Mouse (Mus musculus): ENCODE data around the gene Hoxb4.

The Hoxb4 gene

DNA sequence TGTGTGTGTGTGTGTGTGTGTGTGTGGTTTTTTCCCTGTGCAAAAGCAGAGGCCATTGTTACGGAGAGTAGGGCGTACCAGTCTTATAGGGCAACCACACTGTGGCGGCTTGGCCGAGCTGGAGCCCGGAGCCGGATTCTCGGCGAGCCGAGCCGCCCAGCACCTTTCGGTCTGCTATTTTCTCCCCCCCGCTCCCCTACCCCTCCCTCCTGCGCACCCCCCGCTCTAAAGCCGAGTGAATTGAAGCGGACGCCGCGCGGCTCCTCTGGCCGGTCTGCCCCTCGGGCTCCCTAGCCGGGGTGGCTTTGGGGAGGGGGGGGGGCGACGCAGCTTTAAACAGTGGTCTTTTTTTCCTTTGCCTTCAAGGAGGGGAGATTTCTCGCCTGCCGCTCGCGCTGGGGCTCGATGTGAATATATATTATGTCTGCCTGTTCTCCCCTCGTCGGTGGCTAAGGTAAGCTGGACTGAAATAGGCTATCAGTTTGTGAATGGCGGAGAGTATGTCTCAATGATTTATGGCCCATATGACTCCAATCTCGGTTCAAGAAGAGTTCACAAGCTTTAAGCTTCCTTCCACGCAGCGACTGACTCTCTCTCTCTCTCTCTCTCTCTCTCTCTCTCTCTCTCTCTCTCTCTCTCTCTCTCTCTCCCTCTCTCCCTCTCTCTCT, 22.8 kb downstream of the Hoxb4 start:
- no peak for DNase-seq (ENCODE audit: low read depth, low spot score)
- Histone ChIP-seq H3K27me3 (ENCODE audit: control insufficient read depth, insufficient read depth, low read length, poor library complexity, severe bottlenecking) (no peaks in the 10 kb centered on the region; the same call in 1 of the 2 replicates), H3K36me3 (ENCODE audit: control insufficient read depth, insufficient read depth, low read length, poor library complexity, severe bottlenecking) (no peaks in the 10 kb centered on the region)

- Histone ChIP-seq H3K27me3 (ENCODE audit: control insufficient read depth, insufficient read depth, low read length, poor library complexity, severe bottlenecking) (no peaks in the 10 kb centered on the region; the same call in 1 of the 2 replicates), H3K36me3 (ENCODE audit: control insufficient read depth, insufficient read depth, low read length, poor library complexity, severe bottlenecking) (no peaks in the 10 kb centered on the region)
- no peak for DNase-seq (ENCODE audit: low read depth, low spot score)
Observed at GRCm38 (mm10) chr11:96341701-96342575, 23.9 kb downstream of the Hoxb4 start.

GRCm38 (mm10) chr11:96342576-96342930, 24.5 kb downstream of the Hoxb4 start:
- H3K36me3 ChIP-seq (ENCODE audit: control insufficient read depth, insufficient read depth, low read length, poor library complexity, severe bottlenecking), result no peaks in the 10 kb centered on the region
- no peak for DNase-seq (ENCODE audit: low read depth, low spot score)

DNA sequence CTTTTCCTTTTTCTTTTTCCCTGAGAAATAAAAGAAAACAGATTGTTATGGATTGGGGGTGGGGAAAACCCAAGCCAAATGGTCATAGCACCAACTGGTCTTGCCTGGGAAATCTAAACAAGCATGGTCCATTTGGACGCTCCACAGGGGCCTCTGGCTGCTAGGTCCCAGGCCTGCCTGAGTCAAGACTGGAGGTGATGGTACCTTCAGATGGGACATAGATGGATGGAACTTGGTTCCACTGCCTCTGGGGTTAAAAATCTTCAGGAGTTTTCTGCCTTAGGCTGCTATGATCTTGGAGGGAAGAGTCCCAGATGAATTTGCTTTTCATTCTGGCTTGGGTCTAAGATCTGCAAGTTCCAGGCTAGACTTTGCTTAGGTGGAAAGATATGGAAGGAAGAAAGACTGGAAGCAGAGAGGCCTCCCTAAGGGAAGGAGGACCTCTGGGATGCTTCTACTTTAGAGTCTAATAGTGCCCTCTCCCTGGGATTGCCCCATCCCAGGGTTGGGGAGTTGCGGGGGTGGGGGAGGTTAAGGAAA, 25.2 kb downstream of the Hoxb4 start:
- no peak for DNase-seq (ENCODE audit: low read depth, low spot score)
- Histone ChIP-seq H3K27me3 (ENCODE audit: control insufficient read depth, insufficient read depth, low read length, poor library complexity, severe bottlenecking) (no peaks in the 10 kb centered on the region; the same call in 1 of the 2 replicates), H3K36me3 (ENCODE audit: control insufficient read depth, insufficient read depth, low read length, poor library complexity, severe bottlenecking) (no peaks in the 10 kb centered on the region)

More at GRCm38 (mm10) chr11:96342576-96342930, 24.5 kb downstream of the Hoxb4 start:
- H3K27me3 ChIP-seq (ENCODE audit: control insufficient read depth, insufficient read depth, low read length, poor library complexity, severe bottlenecking), result no peaks in the 10 kb centered on the region; the same call in 1 of the 2 replicates

DNA sequence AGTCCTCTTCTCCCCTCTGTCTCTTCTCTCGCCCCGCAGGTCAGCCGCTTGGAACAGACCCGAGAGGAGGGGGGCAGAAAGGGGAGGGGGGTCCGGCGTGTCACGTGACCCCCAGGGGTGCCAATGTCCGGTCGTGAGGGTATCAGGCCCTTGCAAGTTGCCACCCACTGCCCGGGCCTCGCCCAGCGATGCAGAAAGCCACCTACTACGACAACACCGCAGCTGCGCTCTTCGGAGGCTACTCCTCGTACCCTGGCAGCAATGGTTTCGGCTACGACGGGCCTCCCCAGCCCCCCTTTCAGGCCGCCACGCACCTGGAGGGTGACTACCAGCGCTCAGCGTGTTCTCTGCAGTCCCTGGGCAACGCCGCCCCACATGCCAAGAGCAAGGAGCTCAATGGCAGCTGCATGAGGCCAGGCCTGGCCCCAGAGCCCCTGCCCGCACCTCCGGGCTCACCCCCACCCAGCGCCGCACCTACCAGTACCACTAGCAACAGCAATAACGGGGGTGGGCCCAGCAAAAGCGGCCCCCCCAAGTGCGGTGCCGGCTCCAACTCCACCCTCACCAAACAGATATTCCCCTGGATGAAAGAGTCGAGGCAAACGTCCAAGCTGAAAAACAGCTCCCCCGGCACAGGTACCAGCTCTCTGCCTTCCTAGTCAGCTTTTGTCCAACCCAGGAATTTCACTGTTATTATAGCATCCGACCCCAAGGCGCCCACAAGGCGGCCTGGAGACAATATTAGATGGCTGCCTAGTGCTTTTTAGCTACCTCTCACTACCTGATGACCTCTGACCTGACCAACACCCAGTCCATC, 26.2 kb downstream of the Hoxb4 start:
- no peaks in the 10 kb centered on the region; the same call in 1 of the 2 replicates for H3K27me3 ChIP-seq (ENCODE audit: control insufficient read depth, insufficient read depth, low read length, poor library complexity, severe bottlenecking)
- H3K36me3 ChIP-seq (ENCODE audit: control insufficient read depth, insufficient read depth, low read length, poor library complexity, severe bottlenecking), result no peaks in the 10 kb centered on the region
- no peak for DNase-seq (ENCODE audit: low read depth, low spot score)

DNA sequence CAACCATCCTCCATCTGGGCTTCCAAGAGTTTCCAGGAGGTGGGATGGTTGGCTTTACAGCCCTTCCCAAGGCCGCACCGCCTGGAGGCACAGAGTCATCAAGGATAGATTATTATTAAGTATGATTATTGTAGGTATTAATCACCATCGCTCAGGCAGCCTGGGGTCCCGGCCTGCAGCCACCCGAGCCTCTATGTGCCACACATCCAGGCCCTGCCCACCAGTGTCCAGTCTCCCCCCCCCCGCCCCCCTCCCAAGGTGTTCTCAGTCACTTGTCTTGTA, 26.8 kb downstream of the Hoxb4 start:
- DNase-seq (ENCODE audit: low read depth, low spot score), result no peak
- no peaks in the 10 kb centered on the region; the same call in 1 of the 2 replicates for H3K27me3 ChIP-seq (ENCODE audit: control insufficient read depth, insufficient read depth, low read length, poor library complexity, severe bottlenecking)
- H3K36me3 ChIP-seq (ENCODE audit: control insufficient read depth, insufficient read depth, low read length, poor library complexity, severe bottlenecking), result no peaks in the 10 kb centered on the region

DNA sequence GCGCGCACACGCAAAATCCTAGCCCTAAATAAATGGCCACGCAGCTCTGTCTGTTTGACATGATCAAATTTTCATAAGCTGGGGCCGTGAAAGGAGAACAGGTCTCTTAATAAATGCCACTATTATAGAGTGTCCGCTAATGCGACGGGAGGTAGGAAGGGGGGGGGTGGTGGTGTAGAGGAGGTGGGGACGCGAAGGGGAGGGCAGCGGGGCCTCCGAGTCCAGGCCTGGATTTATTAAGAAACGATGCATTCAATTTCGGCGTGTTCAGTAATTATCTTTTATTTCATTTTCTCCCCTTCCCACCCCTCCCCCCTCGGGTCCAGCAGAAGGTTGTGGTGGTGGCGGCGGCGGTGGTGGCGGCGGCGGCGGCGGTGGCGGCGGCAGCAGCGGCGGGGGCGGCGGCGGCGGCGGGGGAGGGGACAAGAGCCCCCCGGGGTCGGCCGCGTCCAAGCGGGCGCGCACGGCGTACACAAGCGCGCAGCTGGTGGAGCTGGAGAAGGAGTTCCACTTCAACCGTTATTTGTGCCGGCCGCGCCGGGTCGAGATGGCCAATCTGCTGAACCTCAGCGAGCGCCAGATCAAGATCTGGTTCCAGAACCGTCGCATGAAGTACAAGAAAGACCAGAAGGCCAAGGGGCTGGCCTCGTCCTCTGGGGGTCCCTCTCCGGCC, 27.3 kb downstream of the Hoxb4 start:
- Histone ChIP-seq H3K27me3 (ENCODE audit: control insufficient read depth, insufficient read depth, low read length, poor library complexity, severe bottlenecking) (no peaks in the 10 kb centered on the region), H3K36me3 (ENCODE audit: control insufficient read depth, insufficient read depth, low read length, poor library complexity, severe bottlenecking) (no peaks in the 10 kb centered on the region)
- no peak for DNase-seq (ENCODE audit: low read depth, low spot score)

DNA sequence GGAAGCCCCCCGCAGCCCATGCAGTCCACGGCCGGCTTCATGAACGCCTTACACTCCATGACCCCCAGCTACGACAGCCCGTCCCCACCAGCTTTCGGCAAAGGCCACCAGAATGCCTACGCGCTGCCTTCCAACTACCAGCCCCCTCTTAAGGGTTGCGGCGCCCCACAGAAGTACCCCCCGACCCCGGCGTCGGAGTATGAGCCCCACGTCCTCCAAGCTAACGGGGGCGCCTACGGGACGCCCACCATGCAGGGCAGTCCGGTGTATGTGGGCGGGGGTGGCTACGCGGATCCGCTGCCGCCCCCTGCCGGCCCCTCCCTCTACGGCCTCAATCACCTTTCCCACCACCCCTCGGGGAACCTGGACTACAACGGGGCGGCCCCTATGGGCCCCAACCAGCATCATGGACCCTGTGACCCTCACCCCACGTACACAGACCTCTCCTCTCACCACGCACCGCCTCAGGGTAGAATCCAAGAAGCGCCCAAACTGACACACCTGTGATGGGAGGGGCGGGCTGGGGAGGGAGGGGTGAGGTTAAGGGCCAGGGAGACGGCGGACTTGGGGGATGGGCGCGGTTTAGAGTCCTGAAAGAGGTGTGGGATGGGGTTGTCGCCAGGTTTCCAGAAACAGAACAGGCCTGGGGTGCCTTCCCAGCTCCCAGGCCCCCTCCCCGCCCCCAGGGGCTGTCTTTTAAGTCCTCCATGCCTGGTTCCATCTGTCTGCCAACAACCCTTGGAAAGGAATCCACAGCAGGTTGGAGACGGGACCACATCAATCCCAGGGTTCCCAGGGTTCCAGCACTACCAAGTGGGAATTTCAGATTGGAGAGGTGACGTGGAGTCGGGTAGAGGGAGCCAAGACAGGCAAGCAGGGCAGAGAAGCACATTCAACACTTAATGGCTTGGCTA, 28.1 kb downstream of the Hoxb4 start:
- no peaks in the 10 kb centered on the region for H3K36me3 ChIP-seq (ENCODE audit: control insufficient read depth, insufficient read depth, low read length, poor library complexity, severe bottlenecking)
- no peak for DNase-seq (ENCODE audit: low read depth, low spot score)
- H3K27me3 ChIP-seq (ENCODE audit: control insufficient read depth, insufficient read depth, low read length, poor library complexity, severe bottlenecking), result no peaks in the 10 kb centered on the region

- Histone ChIP-seq H3K36me3 (ENCODE audit: control insufficient read depth, insufficient read depth, low read length, poor library complexity, severe bottlenecking) (no peaks in the 10 kb centered on the region), H3K27me3 (ENCODE audit: control insufficient read depth, insufficient read depth, low read length, poor library complexity, severe bottlenecking) (no peaks in the 10 kb centered on the region)
- no peak for DNase-seq (ENCODE audit: low read depth, low spot score)
Observed at GRCm38 (mm10) chr11:96346916-96347520, 29.0 kb downstream of the Hoxb4 start.

- no peaks in the 10 kb centered on the region for H3K36me3 ChIP-seq (ENCODE audit: control insufficient read depth, insufficient read depth, low read length, poor library complexity, severe bottlenecking)
- no peak for DNase-seq (ENCODE audit: low read depth, low spot score)
- H3K27me3 ChIP-seq (ENCODE audit: control insufficient read depth, insufficient read depth, low read length, poor library complexity, severe bottlenecking), result no peaks in the 10 kb centered on the region
Observed at GRCm38 (mm10) chr11:96347717-96348116, 29.6 kb downstream of the Hoxb4 start.

- no peaks in the 10 kb centered on the region for H3K27me3 ChIP-seq (ENCODE audit: control insufficient read depth, insufficient read depth, low read length, poor library complexity, severe bottlenecking)
- no peak for DNase-seq (ENCODE audit: low read depth, low spot score)
Observed at GRCm38 (mm10) chr11:96348141-96348928, 30.3 kb downstream of the Hoxb4 start.

DNA sequence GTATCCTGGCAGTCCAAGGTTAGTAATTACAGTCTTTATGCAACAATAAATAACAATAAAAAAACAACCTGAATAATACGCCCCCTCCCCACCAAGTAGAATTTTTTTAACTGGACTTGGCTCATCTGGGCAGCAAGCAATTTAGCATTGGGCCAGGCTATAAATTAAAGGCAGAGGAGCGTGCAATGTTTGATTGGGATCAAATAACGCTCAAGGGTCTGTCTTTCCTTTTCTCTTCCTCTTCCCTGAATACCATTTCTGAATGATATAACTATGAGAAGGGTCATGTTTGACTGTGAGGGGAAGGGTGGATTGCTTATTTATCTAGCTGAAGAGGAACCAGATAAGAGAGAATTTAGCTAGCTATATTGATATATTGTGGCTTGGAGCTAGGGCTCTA, 30.9 kb downstream of the Hoxb4 start:
- no peaks in the 10 kb centered on the region for H3K27me3 ChIP-seq (ENCODE audit: control insufficient read depth, insufficient read depth, low read length, poor library complexity, severe bottlenecking)
- H3K36me3 ChIP-seq (ENCODE audit: control insufficient read depth, insufficient read depth, low read length, poor library complexity, severe bottlenecking), result no peaks in the 10 kb centered on the region
- DNase-seq (ENCODE audit: low read depth, low spot score), result no peak

More at GRCm38 (mm10) chr11:96348141-96348928, 30.3 kb downstream of the Hoxb4 start:
- no peaks in the 10 kb centered on the region for H3K36me3 ChIP-seq (ENCODE audit: control insufficient read depth, insufficient read depth, low read length, poor library complexity, severe bottlenecking)
